Mouse (Mus musculus): ENCODE measurements around the gene Bckdha.

DNA sequence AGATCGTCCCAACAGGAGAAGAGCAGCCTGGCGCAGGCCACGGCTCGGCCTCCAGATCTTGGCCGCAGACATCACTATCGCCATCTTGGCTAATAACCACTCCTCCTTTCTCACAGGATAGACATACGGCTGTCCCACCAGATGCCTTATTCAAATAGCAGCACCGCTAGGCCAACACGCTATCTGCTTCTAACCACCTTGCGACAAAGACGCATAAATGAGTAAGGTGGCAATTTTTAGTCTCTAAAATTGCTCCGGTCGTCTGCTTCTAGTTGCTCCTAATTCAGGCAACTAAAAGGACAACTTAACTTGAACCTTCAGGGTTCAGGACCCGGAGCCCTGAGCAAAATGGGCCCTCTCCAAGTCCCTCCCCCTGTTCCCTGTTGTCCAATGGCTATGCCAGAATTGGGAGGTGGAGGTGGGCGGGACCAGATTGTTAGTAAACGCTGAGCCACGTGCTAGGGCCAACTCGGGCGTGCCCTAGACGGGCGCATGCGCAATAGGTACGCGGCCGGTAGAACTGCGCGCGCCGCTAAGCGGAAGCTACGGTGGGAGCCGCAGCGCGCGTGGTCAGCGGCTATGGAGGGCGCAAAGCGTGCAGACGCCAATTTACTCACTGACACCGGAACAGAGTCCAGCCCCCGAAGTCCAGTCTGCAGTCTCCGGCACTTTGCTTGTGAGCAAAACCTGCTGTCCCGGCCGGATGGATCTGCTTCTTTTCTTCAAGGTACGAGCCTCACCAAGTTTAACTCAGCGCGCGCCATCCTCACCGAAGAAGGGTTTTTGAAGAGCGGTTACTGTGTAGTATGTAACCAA lies at the start of gene Bckdha, which contains the start of gene Exosc5:
- no peak for TF ChIP-seq CTCF (IDR thresholded peaks at IDR 0.05; ENCODE audit: insufficient read depth, low read depth, low read length)
- peak; percentile 57 for TF ChIP-seq POLR2A (IDR thresholded peaks at IDR 0.05; ENCODE audit: insufficient read depth, low read depth, low read length)

Data from olfactory bulb, adult 2 months (tissue).